Mouse (Mus musculus) kidney, postnatal 0 days (tissue): Measurements from ENCODE around the gene Mical2. TPM values are rescaled to one million over a fixed set of nuclear protein-coding genes. Genes with fewer than 3 reads are reported as not detected.

Experiments used
- ATAC-seq: fragments of 200-750 bp; cut with Nextera tagmentation; replicated peaks from 2 replicates; pipeline ENCODE4 v1.8.0; 2017; ENCODE audit warnings: low read depth, moderate number of reproducible peaks, moderate TSS enrichment, moderate library complexity; ENCODE audit not compliant: low FRiP score
- DNase-seq: peaks from one replicate; pipeline ENCODE4 v3.0.0-alpha.2; 2016; ENCODE audit warnings: low spot score
- H3K27ac ChIP-seq: fragments of 300-500 bp; sonication (generic); 2 replicates; pipeline ENCODE4 v1.5.1; 2014; ENCODE audit warnings: mild to moderate bottlenecking
- H3K27me3 ChIP-seq: fragments of 300-500 bp; sonication (generic); 2 replicates; pipeline ENCODE4 v1.6.1; 2014; ENCODE audit warnings: low read length, mixed read lengths; ENCODE audit not compliant: insufficient read depth
- H3K36me3 ChIP-seq: fragments of 300-500 bp; sonication (generic); 2 replicates; pipeline ENCODE4 v1.6.1; 2014; ENCODE audit warnings: low read length, mixed read lengths; ENCODE audit not compliant: insufficient read depth
- H3K4me1 ChIP-seq: fragments of 300-500 bp; sonication (generic); replicated peaks from 2 replicates; pipeline ENCODE4 v1.6.1; 2014; ENCODE audit warnings: antibody characterized with exemption, low read length, mixed read lengths; ENCODE audit not compliant: insufficient read depth
- H3K4me2 ChIP-seq: fragments of 300-500 bp; sonication (generic); 2 replicates; pipeline ENCODE4 v1.6.1; 2014; ENCODE audit warnings: mild to moderate bottlenecking, low read length, moderate library complexity, mixed read lengths
- H3K4me3 ChIP-seq: fragments of 300-500 bp; sonication (generic); replicated peaks from 2 replicates; pipeline ENCODE4 v1.5.1; 2014; ENCODE audit warnings: low read depth, low read length
- H3K9ac ChIP-seq: fragments of 300-500 bp; sonication (generic); 2 replicates; pipeline ENCODE4 v1.6.1; 2014; ENCODE audit warnings: low read depth, low read length
- H3K9me3 ChIP-seq: fragments of 300-500 bp; sonication (generic); replicated peaks from 2 replicates; pipeline ENCODE4 v1.6.1; 2016; ENCODE audit warnings: low read length, inconsistent platforms, mixed read lengths
- CTCF ChIP-seq: IDR thresholded peaks from 2 replicates; pipeline ENCODE4 v1.5.1; 2016; ENCODE audit warnings: antibody characterized with exemption, low read depth, mild to moderate bottlenecking, moderate library complexity
- WGBS: fragments of 180-500 bp; shearing (Covaris S2); extraction: QIAGEN DNeasy Blood & Tissue Kit; methylation state at CpG from one replicate; pipeline ENCODE4 v1.1.7; 2014; 5-methylcytosine and 5-hydroxymethylcytosine counted together
- polyA plus RNA-seq: library from polyadenylated mRNA; unstranded; fragments of >200 nt; fragmentation: Nextera tagmentation; extraction: Ambion mirVana; gene quantifications from 2 replicates; pipeline ENCODE4 v1.2.1, GENCODE M21; 2015

Gene Mical2
- polyA plus RNA-seq, 1 experiment from 2014 or later, result 5.1 TPM

DNA sequence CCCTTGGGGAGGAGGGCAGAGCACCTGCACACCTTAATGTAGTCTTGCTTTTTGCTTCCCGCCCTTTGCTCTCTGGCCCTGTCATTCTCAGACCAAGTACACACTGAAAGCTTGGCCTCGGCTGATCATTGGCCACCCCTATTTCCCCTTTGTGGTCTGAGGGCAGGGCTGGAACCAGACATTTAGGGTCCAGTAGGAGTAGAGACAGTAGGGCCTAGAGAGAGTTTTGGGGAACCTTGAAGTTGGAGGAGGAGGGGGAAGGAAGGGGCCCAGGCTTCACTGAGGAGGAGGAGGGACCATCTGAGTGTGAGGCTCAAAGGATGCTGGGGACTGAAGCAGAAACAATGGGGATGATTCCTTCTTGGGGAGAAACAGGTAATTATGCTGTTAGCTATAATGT is 15.1 kb downstream of the Mical2 start:
- Histone ChIP-seq H3K4me2 (no peak overlapping the region), H3K9me3 (no peaks in the 10 kb centered on the region), H3K27me3 (no peaks in the 10 kb centered on the region), H3K4me1 (no peaks in the 10 kb centered on the region; the same call in 1 of the 2 replicates), H3K9ac (no peak overlapping the region), H3K4me3 (no peak overlapping the region), H3K27ac (no peak overlapping the region), H3K36me3 (no peaks in the 10 kb centered on the region)
- DNase-seq, result no peak
- 89% methylated on average over 2 of the region's 2 CpGs for WGBS
- ATAC-seq, result no peak
- TF ChIP-seq CTCF, result no peak

GRCm38 (mm10) chr7:112241211-112241944 is 15.7 kb downstream of the Mical2 start:
- Histone ChIP-seq H3K9me3 (no peaks in the 10 kb centered on the region), H3K27ac (no peak overlapping the region), H3K4me2 (no peak overlapping the region), H3K4me3 (no peak overlapping the region), H3K4me1 (no peaks in the 10 kb centered on the region; the same call in 1 of the 2 replicates), H3K27me3 (no peaks in the 10 kb centered on the region), H3K9ac (no peak overlapping the region), H3K36me3 (no peaks in the 10 kb centered on the region)
- no peak for ATAC-seq
- WGBS, result 61% methylated on average over 8 of the region's 8 CpGs
- TF ChIP-seq CTCF, result no peak
- no peak for DNase-seq

DNA sequence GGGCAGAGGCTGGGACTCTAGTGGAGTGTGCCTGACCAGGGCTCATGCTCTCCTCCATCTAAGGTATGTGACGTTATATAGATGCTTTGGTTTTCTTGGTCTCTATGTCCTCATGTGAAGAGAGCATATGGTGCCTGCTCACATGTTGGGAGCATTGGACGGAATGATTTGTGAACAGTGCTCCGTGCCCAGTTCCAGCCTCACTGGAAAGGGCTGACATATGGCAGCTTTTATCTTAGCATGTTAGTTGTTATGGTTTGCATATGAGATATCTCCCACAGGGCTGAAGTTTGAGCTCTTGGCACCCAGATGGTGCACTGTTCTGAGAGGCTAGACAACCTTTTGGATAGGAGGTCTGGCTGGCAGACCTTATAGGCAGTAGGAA is 16.3 kb downstream of the Mical2 start:
- DNase-seq, result no peak
- H3K4me3 ChIP-seq, result no peak overlapping the region
- no peak overlapping the region for H3K4me2 ChIP-seq
- no peaks in the 10 kb centered on the region for H3K9me3 ChIP-seq
- H3K36me3 ChIP-seq, result no peaks in the 10 kb centered on the region
- no peaks in the 10 kb centered on the region; the same call in 1 of the 2 replicates for H3K4me1 ChIP-seq
- no peak overlapping the region for H3K27ac ChIP-seq
- WGBS, result 90% methylated on average over 3 of the region's 3 CpGs
- ATAC-seq, result no peak
- TF ChIP-seq CTCF, result no peak
- H3K27me3 ChIP-seq, result no peaks in the 10 kb centered on the region
- no peak overlapping the region for H3K9ac ChIP-seq

DNA sequence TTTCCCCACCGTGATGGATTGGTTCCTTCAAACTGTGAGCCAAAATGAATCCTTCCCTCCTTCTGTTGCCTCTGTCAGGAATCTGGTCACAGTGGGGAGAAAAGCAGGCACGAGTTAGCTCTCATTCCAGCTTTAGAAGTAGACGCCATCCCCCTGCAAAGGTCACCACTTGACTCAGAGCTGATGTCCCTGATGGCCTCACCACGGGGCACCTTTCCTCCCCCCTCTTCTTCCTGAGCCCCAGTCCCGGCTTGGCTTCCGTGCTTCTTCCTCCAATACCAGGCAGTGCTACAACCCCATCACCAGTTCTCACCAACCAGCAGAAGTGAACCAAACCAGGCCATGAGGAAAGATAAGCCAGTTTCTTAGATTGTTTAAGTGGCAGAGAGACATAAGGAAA is 16.9 kb downstream of the Mical2 start:
- no peak overlapping the region for H3K27ac ChIP-seq
- no peaks in the 10 kb centered on the region; the same call in 1 of the 2 replicates for H3K4me1 ChIP-seq
- H3K4me2 ChIP-seq, result no peak overlapping the region
- H3K27me3 ChIP-seq, result no peaks in the 10 kb centered on the region
- no peak for ATAC-seq
- H3K36me3 ChIP-seq, result no peaks in the 10 kb centered on the region
- no peak overlapping the region for H3K4me3 ChIP-seq
- no peaks in the 10 kb centered on the region for H3K9me3 ChIP-seq
- no peak for DNase-seq
- H3K9ac ChIP-seq, result no peak overlapping the region
- TF ChIP-seq CTCF, result no peak
- WGBS, result 84% methylated on average over 6 of the region's 6 CpGs

GRCm38 (mm10) chr7:112244071-112244470 is 18.4 kb downstream of the Mical2 start:
- no peaks in the 10 kb centered on the region for H3K27me3 ChIP-seq
- no peak for ATAC-seq

DNA sequence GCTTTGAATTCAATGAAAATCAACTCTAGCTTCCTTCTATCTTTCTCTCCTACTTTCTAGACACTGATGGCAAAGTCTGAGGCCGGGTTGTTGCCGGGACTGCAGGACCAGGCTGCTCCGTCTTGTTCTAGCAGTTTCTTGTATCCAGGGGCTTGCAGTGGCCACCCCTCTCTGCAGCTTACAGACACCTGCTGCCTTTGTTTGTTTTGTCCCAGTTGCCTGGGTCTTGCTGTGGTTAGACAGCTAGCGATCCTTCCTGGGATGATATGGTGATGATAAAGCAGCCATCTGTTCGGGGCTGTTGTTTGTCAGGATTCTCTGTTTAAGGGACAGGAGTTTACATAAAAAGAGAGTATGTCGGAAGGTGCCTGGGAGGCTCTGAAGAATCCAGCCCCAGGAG is 19.0 kb downstream of the Mical2 start:
- no peaks in the 10 kb centered on the region for H3K36me3 ChIP-seq
- H3K4me3 ChIP-seq, result no peak overlapping the region
- no peak for ATAC-seq
- H3K4me1 ChIP-seq, result no peaks in the 10 kb centered on the region; the same call in 1 of the 2 replicates
- H3K4me2 ChIP-seq, result no peak overlapping the region
- no peaks in the 10 kb centered on the region for H3K27me3 ChIP-seq
- H3K9ac ChIP-seq, result no peak overlapping the region
- TF ChIP-seq CTCF, result no peak
- H3K9me3 ChIP-seq, result no peaks in the 10 kb centered on the region
- no peak overlapping the region for H3K27ac ChIP-seq
- no peak for DNase-seq
- 53% methylated on average over 6 of the region's 6 CpGs for WGBS

More at GRCm38 (mm10) chr7:112244071-112244470, 18.4 kb downstream of the Mical2 start:
- 78% methylated on average over 2 of the region's 2 CpGs for WGBS
- H3K4me3 ChIP-seq, result no peak overlapping the region
- no peak overlapping the region for H3K9ac ChIP-seq
- no peaks in the 10 kb centered on the region for H3K36me3 ChIP-seq
- H3K9me3 ChIP-seq, result no peaks in the 10 kb centered on the region
- H3K4me2 ChIP-seq, result no peak overlapping the region
- no peak for TF ChIP-seq CTCF
- H3K4me1 ChIP-seq, result no peaks in the 10 kb centered on the region; the same call in 1 of the 2 replicates
- H3K27ac ChIP-seq, result no peak overlapping the region
- no peak for DNase-seq
